Mouse (Mus musculus) forebrain, postnatal 0 days (tissue): ENCODE results near the gene Cacng4. TPM values are rescaled to one million over a fixed set of nuclear protein-coding genes. Genes with fewer than 3 reads are reported as not detected.
A peak's percentile ranks its signal among the peaks of the same experiment; 100 is the strongest.

Source experiments
- ATAC-seq: fragments of 200-750 bp; cut with Nextera tagmentation; 2 replicates; pipeline ENCODE4 v1.8.0; 2017; ENCODE audit warnings: mild to moderate bottlenecking, moderate library complexity
- DNase-seq: peaks from one replicate; pipeline ENCODE4 v3.0.0-alpha.2; 2015
- H3K27ac ChIP-seq: fragments of 300-500 bp; sonication (generic); 2 replicates; pipeline ENCODE4 v1.5.1; 2014; ENCODE audit warnings: low read depth, mild to moderate bottlenecking, antibody characterized with exemption, low read length, moderate library complexity, mixed read lengths
- H3K27me3 ChIP-seq: fragments of 300-500 bp; sonication (generic); 2 replicates; pipeline ENCODE4 v1.6.1; 2014; ENCODE audit warnings: mild to moderate bottlenecking, low read length, mixed read lengths; ENCODE audit not compliant: insufficient read depth
- H3K36me3 ChIP-seq: fragments of 300-500 bp; sonication (generic); 2 replicates; pipeline ENCODE4 v1.6.1; 2014; ENCODE audit warnings: mild to moderate bottlenecking, moderate library complexity; ENCODE audit not compliant: insufficient read depth
- H3K4me1 ChIP-seq: fragments of 300-500 bp; sonication (generic); 2 replicates; pipeline ENCODE4 v1.6.1; 2014; ENCODE audit warnings: antibody characterized with exemption; ENCODE audit not compliant: insufficient read depth
- H3K4me2 ChIP-seq: fragments of 300-500 bp; sonication (generic); 2 replicates; pipeline ENCODE4 v1.6.1; 2014; ENCODE audit warnings: low read depth, mild to moderate bottlenecking, moderate library complexity
- H3K4me3 ChIP-seq: fragments of 300-500 bp; sonication (generic); 2 replicates; pipeline ENCODE4 v1.5.1; 2014; ENCODE audit warnings: low read depth, low read length, mixed read lengths
- H3K9ac ChIP-seq: fragments of 300-500 bp; sonication (generic); 2 replicates; pipeline ENCODE4 v1.6.1; 2014; ENCODE audit warnings: mild to moderate bottlenecking
- H3K9me3 ChIP-seq: fragments of 300-500 bp; sonication (generic); 2 replicates; pipeline ENCODE4 v1.6.1; 2016; ENCODE audit warnings: low read length
- CTCF ChIP-seq: sonication (generic); IDR thresholded peaks from 2 replicates; pipeline ENCODE4 v1.5.1; 2016; ENCODE audit warnings: antibody characterized with exemption, control low read depth, low read depth
- WGBS: fragments of 180-500 bp; shearing (Covaris S2); extraction: QIAGEN DNeasy Blood & Tissue Kit; methylation state at CpG from one replicate; pipeline ENCODE4 v1.1.7; 2014; 5-methylcytosine and 5-hydroxymethylcytosine counted together
- polyA plus RNA-seq: library from polyadenylated mRNA; unstranded; fragments of >200 nt; fragmentation: Nextera tagmentation; extraction: Ambion mirVana; gene quantifications from 2 replicates; pipeline ENCODE4 v1.2.1, GENCODE M21; 2015
- total RNA-seq: library from RNA; depleted of rRNA; stranded (reverse); fragments of >200 nt; gene quantifications from 2 replicates; pipeline ENCODE4 v1.2.3, GENCODE M21; 2014

Cacng4 gene
- total and polyA plus RNA-seq, 2 experiments from 2014 or later = 57.7 to 91.7 TPM

- Histone ChIP-seq H3K9ac (no peak overlapping the region), H3K27ac (no peak overlapping the region), H3K36me3 (peaks cover 5% of the 10 kb centered on the region; the same call in 1 of the 2 replicates), H3K4me3 (no peak overlapping the region), H3K9me3 (no peaks in the 10 kb centered on the region), H3K4me1 (0 out of 2 replicates have a peak, but pooled peaks cover 3% of the 10 kb centered on the region), H3K27me3 (no peaks in the 10 kb centered on the region), H3K4me2 (no peak overlapping the region)
- TF ChIP-seq CTCF = no peak
- WGBS = 43% methylated on average over 9 of the region's 9 CpGs
- no peak for ATAC-seq
- no peak for DNase-seq
These were observed 34.8 kb downstream of the Cacng4 start for GRCm38 (mm10) chr11:107759516-107759915.

GRCm38 (mm10) chr11:107749114-107749513, 45.2 kb downstream of the Cacng4 start:
- no peak overlapping the region for H3K4me2 ChIP-seq

GRCm38 (mm10) chr11:107748243-107749035, 45.9 kb downstream of the Cacng4 start:
- Histone ChIP-seq H3K9ac (no peak overlapping the region), H3K4me3 (no peak overlapping the region), H3K27ac (no peak overlapping the region), H3K4me2 (no peak overlapping the region), H3K36me3 (peaks cover 8% of the 10 kb centered on the region), H3K27me3 (no peaks in the 10 kb centered on the region), H3K9me3 (no peaks in the 10 kb centered on the region), H3K4me1 (no peaks in the 10 kb centered on the region)
- no peak for DNase-seq
- 84% methylated on average over 5 of the region's 5 CpGs for WGBS
- no peak for TF ChIP-seq CTCF
- ATAC-seq = no peak

More at GRCm38 (mm10) chr11:107749114-107749513, 45.2 kb downstream of the Cacng4 start:
- no peak for ATAC-seq
- Histone ChIP-seq H3K9ac (no peak overlapping the region), H3K4me1 (no peaks in the 10 kb centered on the region), H3K36me3 (peaks cover 8% of the 10 kb centered on the region), H3K27ac (no peak overlapping the region), H3K4me3 (no peak overlapping the region), H3K27me3 (no peaks in the 10 kb centered on the region), H3K9me3 (no peaks in the 10 kb centered on the region)
- WGBS = 79% methylated on average over 5 of the region's 5 CpGs
- TF ChIP-seq CTCF = no peak
- no peak for DNase-seq

- Histone ChIP-seq H3K36me3 (peaks cover 26% of the 10 kb centered on the region), H3K27ac (no peak overlapping the region), H3K27me3 (no peaks in the 10 kb centered on the region), H3K9me3 (no peaks in the 10 kb centered on the region), H3K4me2 (no peak overlapping the region), H3K4me3 (no peak overlapping the region), H3K9ac (no peak overlapping the region), H3K4me1 (no peaks in the 10 kb centered on the region)
- ATAC-seq (peak; percentile 46; the same call in 1 of the 2 replicates), DNase-seq (no peak)
- no peak for TF ChIP-seq CTCF
- WGBS = 54% methylated on average over 3 of the region's 3 CpGs
These were observed 51.3 kb downstream of the Cacng4 start for GRCm38 (mm10) chr11:107743100-107743499.

- Histone ChIP-seq H3K9ac (no peak overlapping the region), H3K4me2 (no peak overlapping the region), H3K27ac (no peak overlapping the region), H3K36me3 (peaks cover 64% of the 10 kb centered on the region), H3K27me3 (no peaks in the 10 kb centered on the region), H3K9me3 (no peaks in the 10 kb centered on the region), H3K4me1 (no peaks in the 10 kb centered on the region), H3K4me3 (no peak overlapping the region)
- no peak for TF ChIP-seq CTCF
- ATAC-seq = peak; percentile 50
- WGBS = 83% methylated on average over 20 of the region's 20 CpGs
- DNase-seq = no peak
These were observed 55.8 kb downstream of the Cacng4 start for GRCm38 (mm10) chr11:107738418-107739099.

- Histone ChIP-seq H3K27ac (no peak overlapping the region), H3K36me3 (peaks cover 69% of the 10 kb centered on the region), H3K27me3 (no peaks in the 10 kb centered on the region), H3K9me3 (no peaks in the 10 kb centered on the region), H3K4me3 (no peak overlapping the region), H3K4me2 (no peak overlapping the region), H3K9ac (no peak overlapping the region), H3K4me1 (no peaks in the 10 kb centered on the region)
- TF ChIP-seq CTCF = no peak
- WGBS = 86% methylated on average over 6 of the region's 6 CpGs
- DNase-seq (no peak), ATAC-seq (no peak)
These were observed 56.5 kb downstream of the Cacng4 start for GRCm38 (mm10) chr11:107737886-107738285.

- no peaks in the 10 kb centered on the region for H3K27me3 ChIP-seq
- DNase-seq (no peak), ATAC-seq (no peak)
- no peaks in the 10 kb centered on the region for H3K4me1 ChIP-seq
- H3K27ac ChIP-seq = no peak overlapping the region
- peaks cover 63% of the 10 kb centered on the region for H3K36me3 ChIP-seq
- H3K4me3 ChIP-seq = no peak overlapping the region
- H3K4me2 ChIP-seq = no peak overlapping the region
- WGBS = 88% methylated on average over 7 of the region's 7 CpGs
- TF ChIP-seq CTCF = 0 out of 2 replicates have a peak, but pooled peaks have one; percentile 18
- no peak overlapping the region for H3K9ac ChIP-seq
- H3K9me3 ChIP-seq = no peaks in the 10 kb centered on the region
These were observed 60.2 kb downstream of the Cacng4 start for GRCm38 (mm10) chr11:107734133-107734532.
